Mouse (Mus musculus) heart, adult 2 months (tissue): ENCODE data around the gene Rb1. TPM values are rescaled to one million over a fixed set of nuclear protein-coding genes. Genes with fewer than 3 reads are reported as not detected.
A peak's percentile ranks its signal among the peaks of the same experiment; 100 is the strongest.

Experiments used
- DNase-seq, 2 experiments: peaks; one replicate each; pipeline ENCODE4 v3.0.0; 2021
- H3K27ac ChIP-seq: fragments of 200-600 bp; 2 replicates; pipeline ENCODE4 v1.8.1; 2022
- H3K27me3 ChIP-seq: fragments of 200-500 bp; 2 replicates; pipeline ENCODE4 v1.6.1; 2012; ENCODE audit warnings: mild to moderate bottlenecking, low read length, inconsistent platforms, mixed read lengths; ENCODE audit not compliant: control insufficient read depth, insufficient read depth
- H3K36me3 ChIP-seq: fragments of 200-500 bp; 2 replicates; pipeline ENCODE4 v1.6.1; 2012; ENCODE audit warnings: low read length, inconsistent platforms; ENCODE audit not compliant: control insufficient read depth, insufficient read depth
- H3K4me1 ChIP-seq: fragments of 200-500 bp; 2 replicates; pipeline ENCODE4 v1.6.1; 2011; ENCODE audit warnings: low read length; ENCODE audit not compliant: control insufficient read depth, insufficient read depth
- H3K4me3 ChIP-seq: fragments of 200-600 bp; 2 replicates; pipeline ENCODE4 v1.8.1; 2022
- H3K79me2 ChIP-seq: fragments of 200-500 bp; replicated peaks from 2 replicates; pipeline ENCODE4 v1.6.1; 2012; ENCODE audit warnings: mild to moderate bottlenecking, inconsistent platforms, low read length, moderate library complexity, mixed read lengths; ENCODE audit not compliant: control insufficient read depth, insufficient read depth
- H3K9ac ChIP-seq: fragments of 200-500 bp; 2 replicates; pipeline ENCODE4 v1.6.1; 2012; ENCODE audit warnings: low read depth, mild to moderate bottlenecking, control low read depth, inconsistent platforms, low read length, mixed read lengths
- CTCF ChIP-seq: fragments of 200-600 bp; IDR thresholded peaks from 2 replicates; pipeline ENCODE4 v1.8.1; 2022; ENCODE audit warnings: antibody characterized with exemption, mild to moderate bottlenecking, moderate library complexity
- EP300 ChIP-seq: fragments of 200-500 bp; IDR thresholded peaks from 2 replicates; pipeline ENCODE4 v1.6.1; 2011; ENCODE audit warnings: low read depth, low read length, control low read depth; ENCODE audit not compliant: insufficient read depth
- POLR2A ChIP-seq: fragments of 200-500 bp; IDR thresholded peaks from 2 replicates; pipeline ENCODE4 v1.6.1; 2011; ENCODE audit warnings: mild to moderate bottlenecking, low read depth, low read length, control low read depth; ENCODE audit not compliant: insufficient read depth
- WGBS: fragments of 180-500 bp; shearing (Covaris S2); methylation state at CpG from one replicate; pipeline ENCODE4 v1.1.7; 2018; 5-methylcytosine and 5-hydroxymethylcytosine counted together
- intact Hi-C: fragments of 180-260 bp; cut with DNase I; formaldehyde crosslinking; loops from one replicate; pipeline ENCODE4 v1.15.1; 2025
- polyA plus RNA-seq: library from polyadenylated mRNA; depleted of rRNA; stranded (reverse); fragments of >200 nt; gene quantifications from 2 replicates; pipeline ENCODE4 v1.2.3, GENCODE M21; 2012
- total RNA-seq, 2 experiments: library from RNA; stranded (reverse); gene quantifications; 2 replicates each; pipeline ENCODE4 v1.2.3; 2021

Gene Rb1
- total and polyA plus RNA-seq, 3 experiments = 5.1 to 19.2 (median 18.2) TPM

DNA sequence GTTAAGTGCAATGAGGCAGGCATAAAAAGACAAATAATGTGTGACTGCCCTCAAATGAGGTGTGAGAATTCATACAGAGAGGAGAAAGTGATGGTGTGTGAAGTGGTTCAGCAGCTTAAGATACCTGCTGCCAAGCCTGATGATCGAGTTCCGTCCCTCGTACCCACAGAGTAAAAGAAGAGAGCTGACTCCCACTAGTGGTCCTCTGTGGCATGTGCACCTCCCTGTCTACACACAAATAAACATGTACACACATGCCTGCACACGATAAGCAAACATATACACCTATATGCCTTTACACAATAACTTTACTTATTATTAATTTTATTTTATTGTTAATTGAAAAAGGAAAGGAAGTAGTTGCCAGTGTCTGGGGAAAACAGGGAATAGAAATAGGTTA, 20.0 kb upstream of the Rb1 start:
- Histone ChIP-seq H3K4me1 (peaks cover 7% of the 10 kb centered on the region), H3K9ac (no peak overlapping the region), H3K36me3 (no peaks in the 10 kb centered on the region), H3K79me2 (no peaks in the 10 kb centered on the region), H3K27ac (no peak overlapping the region), H3K27me3 (no peaks in the 10 kb centered on the region), H3K4me3 (no peak overlapping the region)
- intact Hi-C loops = no loop called here
- TF ChIP-seq CTCF (peak; percentile 34), EP300 (no peak), POLR2A (no peak)
- WGBS = 93% methylated on average over 4 of the region's 4 CpGs
- no peak for DNase-seq

DNA sequence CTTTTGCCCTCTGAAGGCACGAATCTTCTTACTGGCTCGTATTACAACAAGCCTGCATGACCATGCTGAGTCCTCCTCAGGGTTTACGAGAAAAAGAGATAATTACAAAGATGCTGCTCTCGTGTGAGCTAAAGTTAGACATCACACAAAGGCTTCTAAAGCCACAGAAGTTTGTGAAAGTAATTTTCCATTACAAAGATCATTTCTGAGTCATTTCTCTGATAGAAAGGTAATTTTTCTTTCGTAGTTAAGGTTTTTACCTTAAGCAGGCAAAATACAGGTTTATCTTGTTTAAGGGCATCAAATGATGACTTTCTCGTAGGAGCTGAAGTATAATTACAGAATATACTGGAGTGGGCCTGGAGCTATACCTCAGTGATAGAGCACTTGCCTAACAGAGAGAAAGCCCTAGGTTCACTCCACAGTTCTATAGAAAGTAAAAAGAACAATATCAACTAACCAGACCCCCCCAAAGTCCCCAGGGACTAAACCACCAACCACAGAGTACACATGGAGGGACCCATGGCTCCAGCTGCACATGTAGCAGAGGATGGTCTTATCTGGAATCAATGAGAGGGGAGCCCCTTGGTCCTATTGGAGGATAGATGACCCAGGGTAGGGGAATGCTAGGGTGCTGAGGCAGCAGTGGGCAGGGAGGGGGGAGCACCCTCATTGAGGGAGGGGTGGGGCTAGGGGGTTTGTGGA, 14.6 kb upstream of the Rb1 start:
- no peak overlapping the region for H3K9ac ChIP-seq
- H3K4me1 ChIP-seq = peaks cover 4% of the 10 kb centered on the region
- H3K27ac ChIP-seq = no peak overlapping the region
- intact Hi-C loops = no loop called here
- no peaks in the 10 kb centered on the region for H3K27me3 ChIP-seq
- TF ChIP-seq POLR2A (no peak), CTCF (no peak)
- WGBS = 53% methylated on average over 6 of the region's 6 CpGs
- no peak for DNase-seq
- H3K79me2 ChIP-seq = no peaks in the 10 kb centered on the region
- H3K4me3 ChIP-seq = no peak overlapping the region
- no peaks in the 10 kb centered on the region for H3K36me3 ChIP-seq

DNA sequence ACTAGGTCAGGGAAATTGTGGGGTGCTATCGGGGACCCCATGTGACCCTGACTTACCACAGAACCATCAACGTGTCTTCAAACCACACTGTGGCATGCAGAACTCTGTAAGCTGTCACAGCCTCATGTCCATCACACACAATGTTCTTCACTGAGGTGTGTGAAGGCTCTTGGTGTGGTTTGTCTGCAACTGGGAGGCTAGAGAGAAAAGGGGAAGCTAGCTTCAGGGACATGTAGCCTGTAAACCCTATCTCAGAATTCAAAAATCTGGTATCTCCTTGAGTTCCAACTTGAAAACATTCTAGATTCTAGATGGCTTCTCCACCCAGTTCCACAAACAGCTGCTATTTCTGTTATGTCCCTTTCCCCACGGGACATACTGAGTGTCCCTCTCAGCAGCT, 14.0 kb upstream of the Rb1 start:
- Histone ChIP-seq H3K27ac (no peak overlapping the region; the same call in 1 of the 2 replicates), H3K4me3 (no peak overlapping the region), H3K36me3 (no peaks in the 10 kb centered on the region), H3K79me2 (no peaks in the 10 kb centered on the region), H3K27me3 (no peaks in the 10 kb centered on the region), H3K9ac (no peak overlapping the region), H3K4me1 (peaks cover 4% of the 10 kb centered on the region)
- 49% methylated on average over 3 of the region's 3 CpGs for WGBS
- DNase-seq = no peak
- TF ChIP-seq POLR2A = no peak
- no peak for TF ChIP-seq CTCF
- no peak for TF ChIP-seq EP300
- intact Hi-C loops = no loop called here

DNA sequence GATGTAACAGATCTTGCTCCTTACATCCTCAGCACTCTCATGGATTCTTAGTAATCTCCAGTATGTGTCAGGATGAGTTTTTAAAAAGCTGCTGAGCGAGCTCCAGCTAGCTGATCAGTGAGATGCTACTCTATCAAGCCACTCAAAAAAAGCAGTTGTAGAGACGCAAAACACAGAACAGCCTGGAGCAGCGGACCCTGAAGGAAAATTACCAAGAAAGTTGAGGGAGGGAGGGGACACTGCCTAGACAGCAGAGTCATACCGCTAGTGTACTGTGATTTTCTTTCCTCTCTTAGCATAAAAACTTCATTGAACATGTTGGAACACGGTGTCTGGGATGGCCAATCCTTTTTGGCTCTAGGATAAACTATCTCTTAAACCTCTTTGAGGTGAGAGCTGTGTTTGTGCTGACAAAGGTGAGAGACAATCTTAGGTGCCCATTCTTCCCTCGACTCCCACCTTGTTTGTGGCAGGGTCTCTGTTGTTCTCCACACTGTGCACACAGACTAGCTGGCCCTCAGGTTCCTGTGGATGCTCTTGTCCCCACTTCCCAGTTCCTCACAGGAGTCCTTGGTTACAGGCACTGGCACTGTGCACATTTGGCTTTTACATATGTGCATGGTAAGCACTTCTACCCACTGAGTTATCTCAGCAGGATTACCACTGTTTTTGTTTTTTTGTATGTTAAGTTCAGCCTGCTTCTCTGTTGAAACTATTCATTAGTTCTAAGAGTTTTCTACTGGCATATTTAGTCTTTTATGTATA, 10.9 kb upstream of the Rb1 start:
- no peak for DNase-seq
- intact Hi-C loops = no loop called here
- TF ChIP-seq POLR2A = no peak
- no peak for TF ChIP-seq EP300
- TF ChIP-seq CTCF = no peak

DNA sequence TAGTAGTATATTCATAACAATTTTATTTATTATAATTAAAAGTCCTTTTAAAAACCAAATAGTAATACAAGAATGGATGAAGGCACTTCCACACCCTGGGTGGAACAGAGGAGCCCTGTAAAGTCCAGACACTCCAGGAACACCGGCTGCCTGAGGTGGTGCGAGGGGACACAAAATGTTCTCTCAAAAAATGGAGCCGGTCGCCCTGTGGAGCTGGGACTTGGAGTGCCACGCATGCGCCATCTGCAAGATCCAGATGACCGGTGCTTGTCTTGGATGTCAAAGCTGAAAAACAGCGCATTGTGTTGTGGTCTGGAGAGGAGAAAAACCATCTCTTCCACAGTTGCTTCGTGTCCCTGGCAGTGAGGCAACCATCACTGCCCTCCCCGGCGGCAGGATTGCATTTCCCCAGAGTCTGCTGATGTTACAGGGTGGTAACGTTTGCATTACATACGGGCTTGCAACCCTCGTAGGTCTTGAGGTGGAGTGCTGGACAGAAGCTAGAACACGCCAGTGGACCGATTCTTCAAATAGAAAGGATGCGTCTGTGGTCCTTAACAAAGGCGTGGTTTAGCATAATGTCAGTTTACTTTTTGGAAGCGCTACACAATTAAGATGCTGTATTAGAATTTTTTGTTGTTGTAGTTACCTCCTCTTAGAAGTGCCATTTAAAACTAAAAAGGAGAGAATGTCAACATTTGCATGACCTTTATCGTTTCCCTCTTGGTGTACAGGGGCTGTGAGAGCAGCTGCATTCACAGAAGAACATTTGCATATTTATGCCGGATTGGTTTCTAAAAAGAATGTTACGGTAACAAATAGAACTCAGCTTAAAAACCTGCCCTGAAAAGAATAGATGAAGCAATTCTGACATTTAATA, 9.5 kb upstream of the Rb1 start:
- Histone ChIP-seq H3K27me3 (no peaks in the 10 kb centered on the region), H3K27ac (no peak overlapping the region), H3K79me2 (no peaks in the 10 kb centered on the region), H3K4me3 (no peak overlapping the region), H3K9ac (no peak overlapping the region), H3K36me3 (peaks cover 5% of the 10 kb centered on the region), H3K4me1 (peaks cover 6% of the 10 kb centered on the region)
- DNase-seq = no peak
- intact Hi-C loops = no loop called here
- TF ChIP-seq EP300 (no peak), CTCF (no peak), POLR2A (no peak)
- 90% methylated on average over 22 of the region's 22 CpGs for WGBS

More for the DNA sequence above, 10.9 kb upstream of the Rb1 start:
- Histone ChIP-seq H3K9ac (no peak overlapping the region), H3K4me1 (peaks cover 5% of the 10 kb centered on the region), H3K27ac (no peak overlapping the region), H3K36me3 (peaks cover 5% of the 10 kb centered on the region), H3K79me2 (no peaks in the 10 kb centered on the region), H3K4me3 (no peak overlapping the region), H3K27me3 (no peaks in the 10 kb centered on the region)
- WGBS = 82% methylated on average over 6 of the region's 6 CpGs
